Mouse (Mus musculus) gastrocnemius, postnatal 10 days (tissue): ENCODE data around the gene Crtap. TPM values are rescaled to one million over a fixed set of nuclear protein-coding genes. Genes with fewer than 3 reads are reported as not detected.

ENCODE experiments used
- DNase-seq: peaks from one replicate; pipeline ENCODE4 v3.0.0; 2021; ENCODE audit warnings: mixed read lengths
- total RNA-seq, 2 experiments: library from RNA; stranded (reverse); gene quantifications; 2 replicates each; pipeline ENCODE4 v1.2.3; 2021

Crtap gene
- total RNA-seq, 2 experiments from 2014 or later: 68.2 to 81.9 TPM

GRCm38 (mm10) chr9:114326011-114326748, 64.3 kb downstream of the Crtap start:
- no peak for DNase-seq

Other genes with a start within 250 kb of the Crtap start
- not detected for gene Bcl2a1c, start 60.5 kb downstream of the Crtap start, total RNA-seq
- gene Glb1, start 10.4 kb upstream of the Crtap start, total RNA-seq: 10 to 100 TPM; 13.2 to 18.9 TPM
- gene Tmppe, start 10.4 kb upstream of the Crtap start, total RNA-seq: 1 to 10 TPM; 3.0 to 4.2 TPM
- not detected for gene Ccr4, start 114.2 kb upstream of the Crtap start, total RNA-seq
- gene C130032M10Rik, start 125.0 kb upstream of the Crtap start, total RNA-seq: not detected
- under 1 TPM in 1 of 2 experiments, not detected in 1; 0.02 TPM for gene Trim71, start 173.7 kb upstream of the Crtap start, total RNA-seq
- 10 to 100 TPM; 18.8 to 22.9 TPM for gene Cnot10, start 249.5 kb upstream of the Crtap start, total RNA-seq